Mouse (Mus musculus) testis, adult 2 months (tissue): ENCODE results near the gene Wdr46.

Source experiments
- CTCF ChIP-seq: fragments of 200-500 bp; IDR thresholded peaks from 2 replicates; pipeline ENCODE4 v1.5.1; 2012; ENCODE audit warnings: low read depth, mild to moderate bottlenecking, inconsistent platforms, low read length, moderate library complexity; ENCODE audit not compliant: control insufficient read depth, insufficient read depth, insufficient replicate concordance
- POLR2A ChIP-seq: fragments of 200-500 bp; IDR thresholded peaks from 2 replicates; pipeline ENCODE4 v1.6.1; 2012; ENCODE audit warnings: low read depth, mild to moderate bottlenecking, inconsistent platforms, low read length, moderate library complexity; ENCODE audit not compliant: control insufficient read depth

DNA sequence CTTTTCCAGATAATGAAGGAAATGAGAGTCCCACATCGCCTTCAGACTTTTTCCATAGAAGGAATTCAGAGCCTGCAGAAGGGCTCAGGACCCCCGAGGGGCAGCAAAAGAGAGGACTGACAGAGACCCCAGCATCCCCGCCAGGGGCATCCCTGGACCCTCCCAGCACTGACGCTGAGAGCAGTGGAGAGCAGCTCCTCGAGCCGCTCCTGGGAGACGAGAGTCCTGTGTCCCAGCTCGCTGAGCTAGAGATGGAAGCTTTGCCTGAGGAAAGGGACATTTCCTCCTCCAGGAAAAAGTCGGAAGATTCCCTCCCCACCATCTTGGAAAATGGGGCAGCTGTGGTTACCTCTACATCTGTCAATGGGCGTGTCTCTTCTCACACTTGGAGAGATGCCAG, 27.2 kb upstream of the Wdr46 start:
- no peak for TF ChIP-seq POLR2A
- no peak for TF ChIP-seq CTCF
